Mouse (Mus musculus) hindbrain, embryonic 15.5 days (tissue): ENCODE results near the gene Acvr1. TPM values are rescaled to one million over a fixed set of nuclear protein-coding genes. Genes with fewer than 3 reads are reported as not detected.

Experiments
- ATAC-seq: fragments of 200-750 bp; cut with Nextera tagmentation; 2 replicates; pipeline ENCODE4 v1.8.0; 2017; ENCODE audit warnings: low read depth, moderate number of reproducible peaks, moderate TSS enrichment; ENCODE audit not compliant: low FRiP score
- H3K27ac ChIP-seq: fragments of 300-500 bp; sonication (generic); replicated peaks from 2 replicates; pipeline ENCODE4 v1.5.1; 2015; ENCODE audit warnings: mild to moderate bottlenecking, inconsistent platforms
- H3K27me3 ChIP-seq: fragments of 300-500 bp; sonication (generic); 2 replicates; pipeline ENCODE4 v1.6.1; 2015; ENCODE audit warnings: control low read depth, inconsistent platforms
- H3K36me3 ChIP-seq: fragments of 300-500 bp; sonication (generic); 2 replicates; pipeline ENCODE4 v1.6.1; 2015; ENCODE audit warnings: control low read depth, inconsistent platforms
- H3K4me1 ChIP-seq: fragments of 300-500 bp; sonication (generic); replicated peaks from 2 replicates; pipeline ENCODE4 v1.6.1; 2015; ENCODE audit warnings: control low read depth, inconsistent platforms
- H3K4me2 ChIP-seq: fragments of 300-500 bp; sonication (generic); 2 replicates; pipeline ENCODE4 v1.6.1; 2015; ENCODE audit warnings: moderate library complexity, mild to moderate bottlenecking, inconsistent platforms
- H3K4me3 ChIP-seq: fragments of 300-500 bp; sonication (generic); 2 replicates; pipeline ENCODE4 v1.5.1; 2015; ENCODE audit warnings: mild to moderate bottlenecking, inconsistent platforms
- H3K9ac ChIP-seq: fragments of 300-500 bp; sonication (generic); 2 replicates; pipeline ENCODE4 v1.6.1; 2015; ENCODE audit warnings: inconsistent platforms
- H3K9me3 ChIP-seq: fragments of 300-500 bp; sonication (generic); 2 replicates; pipeline ENCODE4 v1.6.1; 2016; ENCODE audit warnings: control low read depth, inconsistent platforms
- WGBS: fragments of 180-500 bp; shearing (Covaris S2); methylation state at CpG from one replicate; pipeline ENCODE4 v1.1.7; 2015; 5-methylcytosine and 5-hydroxymethylcytosine counted together
- polyA plus RNA-seq: library from polyadenylated mRNA; unstranded; fragments of >200 nt; fragmentation: Nextera tagmentation; extraction: Ambion mirVana; gene quantifications from 2 replicates; pipeline ENCODE4 v1.2.1, GENCODE M21; 2015

Acvr1 gene
- polyA plus RNA-seq, 1 experiment from 2014 or later = 5.0 TPM

DNA sequence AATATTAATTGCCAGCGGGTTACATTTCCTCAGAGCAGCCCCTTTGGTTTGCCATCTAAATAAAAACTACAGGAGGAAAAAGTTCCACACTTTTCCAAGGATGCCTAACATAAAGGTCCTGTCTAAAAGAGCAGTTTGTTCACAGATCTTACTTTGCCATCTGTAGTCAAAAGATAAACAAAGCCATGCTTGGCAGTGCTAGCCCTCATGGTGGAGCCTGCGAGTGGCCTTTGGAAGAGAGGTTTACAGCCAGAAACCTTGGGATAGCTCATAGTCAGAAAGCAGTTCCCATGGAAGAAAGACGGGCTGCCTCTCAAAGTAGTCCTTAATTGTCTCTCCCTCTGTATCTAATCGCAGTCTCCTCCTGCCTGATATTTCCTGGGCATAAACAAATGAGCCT, 36.4 kb downstream of the Acvr1 start:
- Histone ChIP-seq H3K27me3 (no peaks in the 10 kb centered on the region), H3K27ac (0 out of 2 replicates have a peak overlapping the region, but pooled peaks have one; percentile 34), H3K9me3 (no peaks in the 10 kb centered on the region), H3K4me1 (peaks cover 58% of the 10 kb centered on the region), H3K36me3 (no peaks in the 10 kb centered on the region), H3K4me2 (no peak overlapping the region), H3K4me3 (no peak overlapping the region), H3K9ac (no peak overlapping the region)
- no peak for ATAC-seq
- 76% methylated on average over 4 of the region's 4 CpGs for WGBS

DNA sequence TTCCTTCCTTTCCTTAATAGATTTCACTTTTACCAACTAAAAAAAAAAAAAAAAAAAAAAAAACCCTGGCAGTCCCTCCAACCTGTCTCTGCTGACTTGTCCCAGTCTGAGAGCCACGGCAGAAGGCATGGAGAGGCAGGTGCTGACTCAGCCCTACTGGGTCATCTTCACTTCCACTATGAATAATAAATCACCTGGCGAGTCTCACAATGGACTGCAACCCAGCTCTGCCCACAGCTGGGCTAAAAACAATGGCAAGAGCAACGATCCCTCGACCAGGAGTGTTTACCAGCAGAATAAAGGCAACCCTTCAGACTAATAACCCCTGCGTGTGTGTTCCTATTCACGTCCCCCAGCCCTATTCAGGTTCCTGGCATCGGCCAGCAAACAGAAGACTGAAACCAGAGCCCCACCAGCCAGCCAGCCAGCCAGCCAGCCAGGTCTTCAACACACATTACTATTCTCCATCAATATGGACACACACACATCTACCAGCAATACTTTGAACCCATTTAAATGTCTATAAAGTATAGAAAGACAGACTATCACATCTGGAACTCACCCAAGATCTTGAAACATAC, 37.0 kb downstream of the Acvr1 start:
- Histone ChIP-seq H3K4me3 (no peak overlapping the region), H3K27me3 (no peaks in the 10 kb centered on the region), H3K9ac (no peak overlapping the region), H3K4me1 (peaks cover 53% of the 10 kb centered on the region), H3K36me3 (no peaks in the 10 kb centered on the region), H3K9me3 (no peaks in the 10 kb centered on the region), H3K27ac (0 out of 2 replicates have a peak overlapping the region, but pooled peaks have one; percentile 34), H3K4me2 (no peak overlapping the region)
- ATAC-seq = no peak
- 19% methylated on average over 7 of the region's 7 CpGs for WGBS

DNA sequence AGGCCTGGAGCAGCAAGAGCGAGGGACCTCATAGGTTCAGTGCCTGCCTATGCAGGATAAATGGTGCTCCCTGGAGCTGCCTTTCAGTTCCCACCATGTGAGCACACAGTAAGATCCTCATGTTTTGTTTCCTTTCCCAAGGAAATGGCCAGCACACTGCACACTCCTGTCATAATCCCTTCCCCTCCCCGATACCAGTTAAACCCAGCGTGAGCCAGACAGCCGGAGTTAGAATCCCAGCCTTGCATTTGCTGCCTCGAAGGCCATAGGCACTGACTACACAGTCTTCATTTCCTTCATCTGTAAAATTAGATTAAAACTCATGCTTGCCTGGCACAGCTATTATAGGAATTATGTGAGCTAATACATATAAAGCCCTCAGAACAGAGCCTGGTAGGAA, 37.6 kb downstream of the Acvr1 start:
- no peak for ATAC-seq
- Histone ChIP-seq H3K27me3 (no peaks in the 10 kb centered on the region), H3K36me3 (no peaks in the 10 kb centered on the region), H3K27ac (peak overlapping the region; percentile 62), H3K9ac (no peak overlapping the region), H3K4me1 (peaks cover 50% of the 10 kb centered on the region), H3K4me3 (no peak overlapping the region), H3K4me2 (no peak overlapping the region), H3K9me3 (no peaks in the 10 kb centered on the region)
- 62% methylated on average over 5 of the region's 5 CpGs for WGBS

DNA sequence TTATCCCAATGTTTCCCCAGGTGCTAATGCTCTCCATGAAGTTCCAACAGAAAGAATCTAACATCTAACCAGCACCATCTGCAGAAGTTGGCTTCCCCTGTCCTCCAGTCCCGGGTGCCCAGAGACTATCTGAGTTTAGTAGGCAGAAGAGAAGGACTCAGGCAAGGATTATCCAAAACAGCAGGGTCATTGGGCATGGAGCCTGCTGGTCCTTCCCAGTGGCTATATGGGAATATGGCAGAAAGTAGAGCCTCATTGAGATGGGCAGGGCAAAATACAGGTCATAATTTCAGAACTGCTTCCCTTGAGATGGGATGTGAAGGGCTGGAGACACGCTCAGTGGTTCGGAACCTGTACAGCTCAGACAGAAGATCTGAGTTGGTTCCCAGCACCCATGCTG, 39.2 kb downstream of the Acvr1 start:
- no peaks in the 10 kb centered on the region for H3K36me3 ChIP-seq
- H3K4me1 ChIP-seq = peaks cover 36% of the 10 kb centered on the region
- H3K27me3 ChIP-seq = no peaks in the 10 kb centered on the region
- 79% methylated on average over 3 of the region's 3 CpGs for WGBS
- no peak overlapping the region for H3K27ac ChIP-seq
- no peaks in the 10 kb centered on the region for H3K9me3 ChIP-seq
- no peak for ATAC-seq
- H3K9ac ChIP-seq = no peak overlapping the region
- H3K4me3 ChIP-seq = no peak overlapping the region
- no peak overlapping the region for H3K4me2 ChIP-seq

DNA sequence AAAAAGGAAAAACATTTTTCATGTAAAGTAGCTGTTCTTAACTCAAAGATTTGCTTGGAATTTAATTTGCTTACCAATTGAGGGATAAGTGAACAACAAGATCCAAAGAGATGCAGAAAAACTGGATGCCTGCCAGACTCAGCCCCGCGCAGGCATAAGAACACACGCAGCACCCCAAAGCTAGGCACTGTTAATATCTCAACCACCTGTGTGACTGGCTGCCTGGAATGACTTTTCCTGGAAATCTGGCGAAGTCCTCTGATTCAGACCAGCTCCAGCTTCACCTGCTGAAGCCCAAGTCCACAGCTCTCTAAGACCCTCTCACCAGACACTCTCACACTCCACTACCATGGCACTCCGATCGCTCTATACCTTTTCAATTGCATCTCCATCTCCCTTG, 42.6 kb downstream of the Acvr1 start:
- 76% methylated on average over 6 of the region's 6 CpGs for WGBS
- no peak for ATAC-seq
- H3K4me3 ChIP-seq = no peak overlapping the region

DNA sequence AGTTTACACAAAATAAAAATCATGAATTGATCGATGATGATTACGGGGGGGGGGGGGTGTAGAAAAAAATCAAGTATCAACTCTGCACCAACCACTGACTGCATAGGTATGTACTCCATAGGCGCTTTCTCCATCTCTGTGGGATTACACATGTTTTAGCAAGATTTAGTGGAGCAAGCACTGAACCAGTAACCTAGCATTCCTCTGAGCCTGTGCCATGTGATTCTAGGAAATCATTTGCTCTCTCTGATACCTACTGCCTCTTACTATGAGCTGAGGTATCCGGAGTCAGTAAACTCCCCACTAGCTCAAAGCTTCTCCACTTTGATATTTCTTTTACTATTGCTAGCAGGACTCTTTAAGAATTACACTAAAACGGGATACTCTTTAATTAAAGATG, 43.1 kb downstream of the Acvr1 start:
- no peaks in the 10 kb centered on the region for H3K9me3 ChIP-seq
- H3K27me3 ChIP-seq = no peaks in the 10 kb centered on the region
- no peak overlapping the region for H3K27ac ChIP-seq
- WGBS = 93% methylated on average over 5 of the region's 5 CpGs
- H3K9ac ChIP-seq = no peak overlapping the region
- no peaks in the 10 kb centered on the region for H3K36me3 ChIP-seq
- ATAC-seq = no peak
- H3K4me3 ChIP-seq = no peak overlapping the region
- H3K4me1 ChIP-seq = peaks cover 4% of the 10 kb centered on the region; the same call in 1 of the 2 replicates
- H3K4me2 ChIP-seq = no peak overlapping the region

More for the DNA sequence above, 42.6 kb downstream of the Acvr1 start:
- peaks cover 7% of the 10 kb centered on the region for H3K4me1 ChIP-seq
- no peaks in the 10 kb centered on the region for H3K36me3 ChIP-seq
- H3K9me3 ChIP-seq = no peaks in the 10 kb centered on the region
- H3K9ac ChIP-seq = no peak overlapping the region
- no peaks in the 10 kb centered on the region for H3K27me3 ChIP-seq
- H3K27ac ChIP-seq = no peak overlapping the region
- H3K4me2 ChIP-seq = no peak overlapping the region

DNA sequence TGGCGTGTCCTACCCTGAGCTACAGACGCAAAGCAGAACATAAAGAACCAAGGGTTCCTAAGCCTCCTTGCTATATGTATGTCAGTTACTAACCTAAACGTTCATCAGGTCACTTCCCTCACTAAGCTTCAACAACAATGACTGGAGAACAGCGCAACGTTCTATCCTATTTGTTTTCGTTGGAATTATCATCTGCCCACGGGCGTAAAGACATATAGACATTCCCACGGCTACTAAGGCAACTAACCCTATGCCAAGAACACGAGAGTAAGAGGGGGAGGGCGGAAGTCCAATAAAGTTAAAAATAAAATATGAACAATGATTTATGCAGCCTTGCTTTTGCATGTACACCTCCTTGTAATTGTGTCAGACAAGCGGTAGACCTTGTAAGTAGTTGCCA, 43.9 kb downstream of the Acvr1 start:
- Histone ChIP-seq H3K9ac (no peak overlapping the region), H3K9me3 (no peaks in the 10 kb centered on the region), H3K4me3 (no peak overlapping the region), H3K27me3 (no peaks in the 10 kb centered on the region), H3K4me2 (no peak overlapping the region), H3K4me1 (peaks cover 4% of the 10 kb centered on the region; the same call in 1 of the 2 replicates), H3K27ac (no peak overlapping the region), H3K36me3 (no peaks in the 10 kb centered on the region)
- no peak for ATAC-seq
- 85% methylated on average over 12 of the region's 12 CpGs for WGBS

DNA sequence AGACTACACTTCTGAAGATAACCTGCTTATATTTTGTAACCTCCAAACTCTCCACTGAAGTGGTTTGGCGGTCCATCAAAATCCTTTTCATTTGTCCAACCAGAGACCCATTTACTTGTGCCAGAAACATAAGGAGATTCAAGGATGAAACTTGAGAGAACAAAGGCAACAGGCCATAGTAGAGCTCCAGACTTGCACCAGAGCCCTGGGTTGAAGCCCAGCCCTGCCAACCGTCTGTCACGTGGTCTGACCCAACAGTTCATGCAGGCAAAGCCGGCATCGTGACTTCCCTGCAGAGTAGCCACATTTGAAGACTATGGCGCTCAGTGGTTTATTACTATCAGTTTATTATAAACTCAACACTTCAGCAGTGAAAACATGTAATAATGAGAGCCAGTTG, 45.3 kb downstream of the Acvr1 start:
- Histone ChIP-seq H3K36me3 (no peaks in the 10 kb centered on the region), H3K9ac (no peak overlapping the region), H3K27ac (no peak overlapping the region), H3K27me3 (no peaks in the 10 kb centered on the region), H3K4me1 (peaks cover 4% of the 10 kb centered on the region; the same call in 1 of the 2 replicates), H3K4me2 (no peak overlapping the region), H3K4me3 (no peak overlapping the region), H3K9me3 (no peaks in the 10 kb centered on the region)
- ATAC-seq = no peak
- WGBS = 85% methylated on average over 6 of the region's 6 CpGs

DNA sequence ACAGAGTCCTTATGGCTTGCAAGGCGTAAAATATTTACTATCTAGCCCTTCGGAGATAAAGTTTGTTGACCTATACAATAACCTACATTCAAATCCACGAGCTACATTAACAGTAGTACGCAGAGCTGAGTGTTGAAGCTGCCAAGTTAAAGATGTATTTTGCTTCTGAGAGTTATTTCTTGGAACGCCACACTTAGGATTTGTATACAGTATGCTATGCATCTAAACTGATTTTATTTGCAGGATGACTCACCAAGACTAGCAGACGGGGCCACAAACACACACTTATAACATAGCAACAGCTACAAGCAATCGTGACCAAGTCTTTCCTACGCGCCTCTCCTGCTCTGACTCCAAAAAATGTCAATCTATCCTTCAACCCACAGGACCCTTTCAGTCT, 46.2 kb downstream of the Acvr1 start:
- H3K36me3 ChIP-seq = no peaks in the 10 kb centered on the region
- H3K9ac ChIP-seq = no peak overlapping the region
- H3K4me1 ChIP-seq = peaks cover 11% of the 10 kb centered on the region; the same call in 1 of the 2 replicates
- H3K4me3 ChIP-seq = no peak overlapping the region
- H3K9me3 ChIP-seq = no peaks in the 10 kb centered on the region
- H3K27me3 ChIP-seq = no peaks in the 10 kb centered on the region
- WGBS = 93% methylated on average over 9 of the region's 9 CpGs
- H3K27ac ChIP-seq = no peak overlapping the region
- no peak overlapping the region for H3K4me2 ChIP-seq
- ATAC-seq = no peak

DNA sequence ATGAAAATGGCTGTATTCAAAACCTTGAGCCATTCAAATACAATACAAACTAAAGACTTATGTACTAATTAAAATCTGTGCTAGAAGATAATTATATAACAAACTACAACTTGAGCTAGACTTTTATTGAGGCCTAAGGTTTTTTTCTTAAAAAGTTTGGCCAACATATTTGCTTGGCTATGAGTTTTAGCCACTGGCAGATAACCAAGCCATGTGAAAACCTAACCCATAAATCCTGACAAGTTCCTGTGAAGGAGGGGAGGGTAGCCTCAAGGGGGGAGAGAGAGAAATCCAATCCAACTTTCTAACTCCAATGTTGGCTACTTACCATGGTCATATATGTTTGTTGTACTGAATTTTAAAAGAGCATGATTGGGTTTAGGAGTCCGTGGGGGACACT, 48.4 kb downstream of the Acvr1 start:
- H3K9me3 ChIP-seq = no peaks in the 10 kb centered on the region
- 86% methylated on average over 1 of the region's 1 CpGs for WGBS
- H3K4me2 ChIP-seq = no peak overlapping the region
- H3K27ac ChIP-seq = no peak overlapping the region
- H3K36me3 ChIP-seq = no peaks in the 10 kb centered on the region
- H3K4me1 ChIP-seq = peaks cover 10% of the 10 kb centered on the region
- ATAC-seq = no peak
- H3K27me3 ChIP-seq = no peaks in the 10 kb centered on the region
- H3K4me3 ChIP-seq = no peak overlapping the region
- no peak overlapping the region for H3K9ac ChIP-seq

DNA sequence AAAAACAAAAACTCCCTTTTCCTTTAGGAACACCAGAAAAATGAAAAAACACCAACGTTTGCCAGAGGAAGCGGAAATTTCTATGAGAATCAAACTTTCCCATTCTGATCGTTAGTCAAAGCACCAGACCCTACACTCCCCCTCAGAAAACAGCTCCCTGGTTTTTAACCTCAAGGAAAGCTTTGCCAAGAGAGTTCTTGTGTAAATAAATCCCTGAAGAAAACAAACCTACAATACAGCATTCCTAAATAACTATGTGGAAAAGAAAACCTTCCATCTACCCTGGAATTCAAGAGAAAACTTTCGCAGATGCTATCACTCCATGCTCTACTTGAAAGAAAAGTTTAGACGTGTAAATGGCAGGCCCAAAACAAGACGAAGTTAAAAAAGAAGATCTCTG, 50.0 kb downstream of the Acvr1 start:
- Histone ChIP-seq H3K4me3 (no peak overlapping the region), H3K9ac (no peak overlapping the region), H3K36me3 (no peaks in the 10 kb centered on the region), H3K27ac (no peak overlapping the region), H3K4me1 (peaks cover 15% of the 10 kb centered on the region), H3K27me3 (no peaks in the 10 kb centered on the region), H3K9me3 (no peaks in the 10 kb centered on the region), H3K4me2 (no peak overlapping the region)
- ATAC-seq = no peak
- 69% methylated on average over 6 of the region's 6 CpGs for WGBS

DNA sequence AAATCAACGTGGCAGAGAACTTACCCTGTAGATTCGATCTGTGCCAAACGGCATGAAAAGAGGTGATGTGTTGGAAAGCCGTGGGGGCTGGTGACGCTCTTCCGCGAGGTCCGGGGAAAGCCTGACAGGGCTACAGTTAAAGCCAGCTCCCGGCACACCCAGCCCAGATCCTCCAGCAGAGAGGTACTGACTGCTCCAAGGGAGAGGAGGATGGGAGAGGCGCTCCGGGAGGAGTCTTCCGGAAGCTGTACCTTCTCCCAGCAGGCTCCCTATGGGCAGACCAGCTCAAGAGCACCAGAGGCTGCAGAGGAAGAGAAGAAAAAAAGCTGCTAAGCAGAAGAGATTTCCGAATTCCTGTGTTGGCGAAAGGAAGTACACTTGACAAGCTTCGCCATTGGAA, 51.0 kb downstream of the Acvr1 start:
- Histone ChIP-seq H3K9me3 (no peaks in the 10 kb centered on the region), H3K4me3 (no peak overlapping the region), H3K27me3 (no peaks in the 10 kb centered on the region), H3K9ac (no peak overlapping the region), H3K36me3 (no peaks in the 10 kb centered on the region), H3K4me2 (no peak overlapping the region), H3K27ac (no peak overlapping the region), H3K4me1 (peaks cover 15% of the 10 kb centered on the region)
- WGBS = 48% methylated on average over 15 of the region's 15 CpGs
- ATAC-seq = no peak

DNA sequence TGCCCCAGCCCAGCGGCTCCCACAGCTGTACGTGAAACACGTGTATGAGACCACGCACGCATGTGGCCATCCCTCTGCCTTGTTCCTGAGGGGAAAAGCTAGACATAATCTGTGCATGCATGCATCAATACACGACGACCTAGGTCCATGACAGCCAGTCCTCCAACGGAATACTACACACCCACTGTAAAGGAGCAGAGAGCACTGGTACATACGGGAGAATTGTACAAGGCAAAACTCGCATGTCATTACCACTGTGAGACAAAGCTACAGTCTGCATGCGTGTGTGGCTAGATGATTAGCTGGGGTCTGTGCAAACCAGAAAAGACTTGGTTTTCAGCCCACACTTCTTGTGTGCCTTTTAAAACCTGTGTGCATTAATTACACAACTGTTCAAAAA, 52.5 kb downstream of the Acvr1 start:
- no peak overlapping the region for H3K4me3 ChIP-seq
- WGBS = 93% methylated on average over 11 of the region's 11 CpGs
- no peaks in the 10 kb centered on the region for H3K27me3 ChIP-seq
- H3K9me3 ChIP-seq = no peaks in the 10 kb centered on the region
- H3K27ac ChIP-seq = no peak overlapping the region
- H3K4me2 ChIP-seq = no peak overlapping the region
- no peaks in the 10 kb centered on the region for H3K36me3 ChIP-seq
- peak; percentile 53; the same call in 1 of the 2 replicates for ATAC-seq
- H3K9ac ChIP-seq = no peak overlapping the region
- H3K4me1 ChIP-seq = peaks cover 15% of the 10 kb centered on the region
